18 mouse cellular contexts compared by ENCODE assay signal in the genomic region with DNA sequence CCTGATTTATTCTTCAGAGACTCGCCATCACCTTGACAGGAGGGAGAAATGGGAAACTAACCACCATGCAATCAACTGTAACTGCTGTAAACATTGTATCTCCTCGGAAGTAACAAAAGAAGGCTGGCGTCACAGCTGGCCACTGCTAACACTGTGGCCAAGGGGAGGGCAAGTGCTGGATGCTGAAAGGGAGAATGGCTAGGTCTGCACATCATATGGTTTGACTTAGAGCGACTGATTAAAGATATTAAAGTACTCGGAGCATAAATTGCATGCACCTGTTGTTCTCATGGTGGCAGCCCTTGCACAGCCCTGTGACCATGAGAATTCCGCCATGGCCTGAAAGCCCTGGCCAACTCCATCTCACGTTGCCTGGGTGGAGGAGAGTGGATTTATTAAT. TPM values are rescaled to one million over a fixed set of nuclear protein-coding genes. Genes with fewer than 3 reads are reported as not detected.
A peak's percentile ranks its signal among the peaks of the same experiment; 100 is the strongest.
DNase-seq lines count a peak whose midpoint lies in the region; ATAC-seq and TF ChIP-seq lines count a peak whose summit lies in the region.
"Had no signal": no experiment of that assay in that cellular context is flagged by ENCODE, and none has a peak within 500 bp of the region (broad histone marks: within the 10 kb centered on the region; RNA-seq: fewer than 3 reads in every experiment).

No protein-coding gene starts in this region.

- H3K4me3 ChIP-seq in intestine, embryonic 14.5 days (ENCODE audit: low read depth, low read length): no peak overlapping the region
- no peak overlapping the region for H3K4me3 ChIP-seq in intestine, postnatal 0 days (ENCODE audit: low read depth, low read length)
- no peak overlapping the region for H3K4me3 ChIP-seq in midbrain, embryonic 14.5 days (replicated peaks; ENCODE audit: low read depth, low read length)
- no peak overlapping the region for H3K4me3 ChIP-seq in midbrain, embryonic 11.5 days (ENCODE audit: low read depth, low read length)
- H3K4me3 ChIP-seq: erythroblast, embryonic 14.5 days; heart, embryonic 13.5 days; liver, embryonic 12.5 days had no signal

- intact Hi-C loops in left cerebral cortex, postnatal 25 days (cut with DNase I): no loop called here

- no peaks in the 10 kb centered on the region for H3K36me3 ChIP-seq in intestine, embryonic 14.5 days (ENCODE audit: control insufficient read depth, insufficient read depth, low read length)
- H3K36me3 ChIP-seq in intestine, postnatal 0 days (ENCODE audit: control insufficient read depth, insufficient read depth): no peaks in the 10 kb centered on the region
- no peaks in the 10 kb centered on the region for H3K36me3 ChIP-seq in midbrain, embryonic 14.5 days (ENCODE audit: control insufficient read depth, insufficient read depth, low read length)
- H3K36me3 ChIP-seq in midbrain, embryonic 11.5 days (ENCODE audit: control insufficient read depth, insufficient read depth, low read length): no peaks in the 10 kb centered on the region
- H3K36me3 ChIP-seq: heart, embryonic 13.5 days; liver, embryonic 12.5 days had no signal

- WGBS in intestine, embryonic 14.5 days: 75% methylated on average over 7 of the region's 7 CpGs
- 88% methylated on average over 7 of the region's 7 CpGs for WGBS in intestine, postnatal 0 days
- 56% methylated on average over 7 of the region's 7 CpGs for WGBS in midbrain, embryonic 14.5 days
- 79% methylated on average over 7 of the region's 7 CpGs for WGBS in midbrain, embryonic 11.5 days

- no peaks in the 10 kb centered on the region for H3K9me3 ChIP-seq in intestine, embryonic 14.5 days (ENCODE audit: control insufficient read depth, low read length)
- no peaks in the 10 kb centered on the region for H3K9me3 ChIP-seq in intestine, postnatal 0 days (ENCODE audit: control insufficient read depth)
- no peaks in the 10 kb centered on the region for H3K9me3 ChIP-seq in midbrain, embryonic 14.5 days (ENCODE audit: control insufficient read depth, low read length)
- no peaks in the 10 kb centered on the region for H3K9me3 ChIP-seq in midbrain, embryonic 11.5 days (ENCODE audit: control insufficient read depth, low read length)
- H3K9me3 ChIP-seq: heart, embryonic 13.5 days; liver, embryonic 12.5 days had no signal

- no peak for TF ChIP-seq CTCF in intestine, postnatal 0 days (IDR thresholded peaks at IDR 0.05; ENCODE audit: low read depth)

- no peak overlapping the region for H3K9ac ChIP-seq in intestine, embryonic 14.5 days (ENCODE audit: low read length)
- H3K9ac ChIP-seq in intestine, postnatal 0 days (ENCODE audit: low read depth, low read length): no peak overlapping the region
- no peak overlapping the region for H3K9ac ChIP-seq in midbrain, embryonic 14.5 days (replicated peaks; ENCODE audit: low read length)
- H3K9ac ChIP-seq in midbrain, embryonic 11.5 days (ENCODE audit: low read length): no peak overlapping the region
- H3K9ac ChIP-seq: heart, embryonic 13.5 days; liver, embryonic 12.5 days; lung, embryonic 14.5 days had no signal

- H3K4me2 ChIP-seq in intestine, embryonic 14.5 days (ENCODE audit: low read length): no peak overlapping the region
- H3K4me2 ChIP-seq in intestine, postnatal 0 days (replicated peaks; ENCODE audit: low read depth): no peak overlapping the region
- H3K4me2 ChIP-seq in midbrain, embryonic 14.5 days (ENCODE audit: low read length): no peak overlapping the region
- H3K4me2 ChIP-seq in midbrain, embryonic 11.5 days: no peak overlapping the region
- H3K4me2 ChIP-seq: heart, embryonic 13.5 days; liver, embryonic 12.5 days; lung, embryonic 14.5 days had no signal

- 0 out of 2 replicates have a peak, but pooled peaks cover 5% of the 10 kb centered on the region for H3K4me1 ChIP-seq in intestine, embryonic 14.5 days (replicated peaks; ENCODE audit: control insufficient read depth, insufficient read depth, low read length)
- H3K4me1 ChIP-seq in intestine, postnatal 0 days (replicated peaks; ENCODE audit: control insufficient read depth, insufficient read depth, low read length): 0 out of 2 replicates have a peak, but pooled peaks cover 2% of the 10 kb centered on the region
- H3K4me1 ChIP-seq in midbrain, embryonic 14.5 days (ENCODE audit: control insufficient read depth, insufficient read depth, low read length): peaks cover 24% of the 10 kb centered on the region
- peaks cover 14% of the 10 kb centered on the region for H3K4me1 ChIP-seq in midbrain, embryonic 11.5 days (ENCODE audit: control insufficient read depth, insufficient read depth, low read length)

- H3K27ac ChIP-seq in intestine, embryonic 14.5 days (ENCODE audit: low read depth): no peak overlapping the region
- no peak overlapping the region for H3K27ac ChIP-seq in intestine, postnatal 0 days (ENCODE audit: low read depth, low read length)
- 0 out of 2 replicates have a peak overlapping the region, but pooled peaks have one; percentile 65 for H3K27ac ChIP-seq in midbrain, embryonic 14.5 days (replicated peaks; ENCODE audit: low read depth, low read length)
- H3K27ac ChIP-seq in midbrain, embryonic 11.5 days (ENCODE audit: low read depth, low read length): no peak overlapping the region
- H3K27ac ChIP-seq: heart, embryonic 13.5 days; liver, embryonic 12.5 days had no signal

- no peaks in the 10 kb centered on the region for H3K27me3 ChIP-seq in intestine, embryonic 14.5 days (replicated peaks; ENCODE audit: control insufficient read depth, insufficient read depth, low read length)
- no peaks in the 10 kb centered on the region for H3K27me3 ChIP-seq in intestine, postnatal 0 days (replicated peaks; ENCODE audit: control insufficient read depth, insufficient read depth, low read length)
- H3K27me3 ChIP-seq in midbrain, embryonic 14.5 days (ENCODE audit: control insufficient read depth, insufficient read depth, low read length): 0 out of 2 replicates have a peak, but pooled peaks cover 4% of the 10 kb centered on the region
- H3K27me3 ChIP-seq in midbrain, embryonic 11.5 days (ENCODE audit: control insufficient read depth, insufficient read depth, low read length): no peaks in the 10 kb centered on the region
- H3K27me3 ChIP-seq: heart, embryonic 13.5 days; liver, embryonic 12.5 days had no signal

- DNase-seq in intestine, embryonic 14.5 days (ENCODE audit: low spot score): peak; percentile 48
- DNase-seq in midbrain, embryonic 14.5 days: no peak
- no peak for DNase-seq in midbrain, embryonic 11.5 days (ENCODE audit: low spot score, missing footprints)
- peak; percentile 77 for DNase-seq in forelimb bud, embryonic 11.5 days (ENCODE audit: low read depth, low spot score)
- no peak for DNase-seq in left cerebral cortex, postnatal 25 days (ENCODE audit: low spot score in 2 of 2)
- DNase-seq in spleen, postnatal 10 days (ENCODE audit: low spot score in 2 of 2): no peak
- DNase-seq: adrenal gland, postnatal 36 days; cerebellum, adult 2 months; heart, postnatal 36 days; lung, embryonic 14.5 days; lung, postnatal 4 days; right cerebral cortex, adult 18-20 months had no signal

- no peak for ATAC-seq in intestine, embryonic 14.5 days (replicated peaks; ENCODE audit: low FRiP score, low TSS enrichment, low read depth)
- no peak for ATAC-seq in intestine, postnatal 0 days
- no peak for ATAC-seq in midbrain, embryonic 14.5 days (ENCODE audit: low FRiP score, low TSS enrichment)
- no peak for ATAC-seq in midbrain, embryonic 11.5 days (ENCODE audit: low FRiP score)
- ATAC-seq: forebrain, embryonic 16.5 days; intestine, embryonic 16.5 days; liver, embryonic 12.5 days had no signal

RNA-seq across cellular contexts. Expression of a gene that starts 54.7 kb away (rescaled TPM):
- polyA plus RNA-seq in intestine, embryonic 14.5 days (2014; fragmentation: Nextera tagmentation; extraction: Ambion mirVana): 33.0 and 34.3 TPM in 2 replicates
- polyA plus RNA-seq in intestine, postnatal 0 days (2015; fragmentation: Nextera tagmentation; extraction: Ambion mirVana): 21.4 and 23.6 TPM in 2 replicates
- 24.3 and 26.8 TPM in 2 replicates for polyA plus RNA-seq in midbrain, embryonic 14.5 days (2014; fragmentation: Nextera tagmentation; extraction: Ambion mirVana)
- polyA plus RNA-seq in midbrain, embryonic 11.5 days (2014; fragmentation: Nextera tagmentation; extraction: Ambion mirVana): 28.0 and 29.8 TPM in 2 replicates
- total RNA-seq in left cerebral cortex, postnatal 25 days (2021): 10 to 100 TPM; 26.6 to 27.4 TPM

Comparison
In these comparisons a context has a peak if more than half of its experiments do, and no peak if none do; other contexts are left out.
1. DNase-seq: peak in intestine, embryonic 14.5 days (single experiment) and forelimb bud, embryonic 11.5 days (single experiment); none in midbrain, embryonic 14.5 days (single experiment), midbrain, embryonic 11.5 days (single experiment), left cerebral cortex, postnatal 25 days (0 of 2) and spleen, postnatal 10 days (0 of 2).